Mouse (Mus musculus) kidney, embryonic 16.5 days (tissue): ENCODE results near the gene Sdk2. TPM values are rescaled to one million over a fixed set of nuclear protein-coding genes. Genes with fewer than 3 reads are reported as not detected.

Experiments
- ATAC-seq: fragments of 200-750 bp; cut with Nextera tagmentation; 2 replicates; pipeline ENCODE4 v1.8.0; 2017; ENCODE audit warnings: moderate TSS enrichment; ENCODE audit not compliant: low FRiP score, low TSS enrichment
- H3K27ac ChIP-seq: fragments of 300-500 bp; sonication (generic); 2 replicates; pipeline ENCODE4 v1.5.1; 2014; ENCODE audit warnings: low read length
- H3K27me3 ChIP-seq: fragments of 300-500 bp; sonication (generic); 2 replicates; pipeline ENCODE4 v1.6.1; 2014; ENCODE audit warnings: low read length, control low read depth, mixed read lengths; ENCODE audit not compliant: insufficient read depth
- H3K36me3 ChIP-seq: fragments of 300-500 bp; sonication (generic); 2 replicates; pipeline ENCODE4 v1.6.1; 2014; ENCODE audit warnings: low read length, control low read depth, mixed read lengths; ENCODE audit not compliant: insufficient read depth
- H3K4me1 ChIP-seq: fragments of 300-500 bp; sonication (generic); 2 replicates; pipeline ENCODE4 v1.6.1; 2014; ENCODE audit warnings: low read length, control low read depth, mixed read lengths; ENCODE audit not compliant: insufficient read depth
- H3K4me2 ChIP-seq: fragments of 300-500 bp; sonication (generic); replicated peaks from 2 replicates; pipeline ENCODE4 v1.6.1; 2014; ENCODE audit warnings: low read depth, low read length
- H3K4me3 ChIP-seq: fragments of 300-500 bp; sonication (generic); 2 replicates; pipeline ENCODE4 v1.5.1; 2014; ENCODE audit warnings: mild to moderate bottlenecking, low read length
- H3K9ac ChIP-seq: fragments of 300-500 bp; sonication (generic); replicated peaks from 2 replicates; pipeline ENCODE4 v1.6.1; 2014; ENCODE audit warnings: low read length
- H3K9me3 ChIP-seq: fragments of 300-500 bp; sonication (generic); 2 replicates; pipeline ENCODE4 v1.6.1; 2016; ENCODE audit warnings: low read length, control low read depth
- WGBS: fragments of 180-500 bp; shearing (Covaris S2); extraction: QIAGEN DNeasy Blood & Tissue Kit; methylation state at CpG from one replicate; pipeline ENCODE4 v1.1.7; 2014; 5-methylcytosine and 5-hydroxymethylcytosine counted together
- polyA plus RNA-seq: library from polyadenylated mRNA; unstranded; fragments of >200 nt; fragmentation: Nextera tagmentation; extraction: Ambion mirVana; gene quantifications from 2 replicates; pipeline ENCODE4 v1.2.1, GENCODE M21; 2015

The Sdk2 gene
- polyA plus RNA-seq, 1 experiment from 2014 or later, result 2.8 TPM

GRCm38 (mm10) chr11:113749749-113750351 is 317.0 kb downstream of the Sdk2 start:
- peak overlapping the region; percentile 84 for H3K4me3 ChIP-seq
- no peaks in the 10 kb centered on the region for H3K36me3 ChIP-seq
- H3K27ac ChIP-seq, result peak overlapping the region; percentile 94
- 1% methylated on average over 9 of the region's 9 CpGs for WGBS
- H3K9me3 ChIP-seq, result no peaks in the 10 kb centered on the region
- H3K4me2 ChIP-seq, result peak overlapping the region; percentile 82
- no peak for ATAC-seq
- no peaks in the 10 kb centered on the region for H3K27me3 ChIP-seq
- peaks cover 43% of the 10 kb centered on the region for H3K4me1 ChIP-seq
- H3K9ac ChIP-seq, result peak overlapping the region; percentile 84

GRCm38 (mm10) chr11:113748797-113749521 is 317.9 kb downstream of the Sdk2 start:
- ATAC-seq, result no peak
- no peaks in the 10 kb centered on the region for H3K27me3 ChIP-seq
- 4% methylated on average over 21 of the region's 21 CpGs for WGBS
- no peaks in the 10 kb centered on the region for H3K9me3 ChIP-seq
- peaks cover 43% of the 10 kb centered on the region for H3K4me1 ChIP-seq
- peak overlapping the region; percentile 84 for H3K9ac ChIP-seq
- peak overlapping the region; percentile 94 for H3K27ac ChIP-seq
- H3K4me3 ChIP-seq, result peak overlapping the region; percentile 84
- H3K36me3 ChIP-seq, result no peaks in the 10 kb centered on the region
- H3K4me2 ChIP-seq, result peak overlapping the region; percentile 82

GRCm38 (mm10) chr11:113747725-113748380 is 319.0 kb downstream of the Sdk2 start:
- Histone ChIP-seq H3K9ac (peak overlapping the region; percentile 17), H3K27me3 (no peaks in the 10 kb centered on the region), H3K4me1 (peaks cover 43% of the 10 kb centered on the region), H3K9me3 (peaks cover 7% of the 10 kb centered on the region; the same call in 1 of the 2 replicates), H3K27ac (peak overlapping the region; percentile 94), H3K4me2 (peak overlapping the region; percentile 82), H3K4me3 (peak overlapping the region; percentile 4; the same call in 1 of the 2 replicates), H3K36me3 (peaks cover 9% of the 10 kb centered on the region)
- ATAC-seq, result no peak
- WGBS, result 78% methylated on average over 11 of the region's 11 CpGs

GRCm38 (mm10) chr11:113747056-113747455 is 319.8 kb downstream of the Sdk2 start:
- Histone ChIP-seq H3K36me3 (peaks cover 15% of the 10 kb centered on the region), H3K4me1 (peaks cover 37% of the 10 kb centered on the region), H3K4me2 (peak overlapping the region; percentile 82), H3K27me3 (no peaks in the 10 kb centered on the region), H3K27ac (peak overlapping the region; percentile 39), H3K9ac (peak overlapping the region; percentile 17; the same call in 1 of the 2 replicates), H3K9me3 (peaks cover 7% of the 10 kb centered on the region; the same call in 1 of the 2 replicates), H3K4me3 (peak overlapping the region; percentile 3; the same call in 1 of the 2 replicates)
- ATAC-seq, result no peak
- WGBS, result 20% methylated on average over 16 of the region's 16 CpGs

- Histone ChIP-seq H3K27ac (no peak overlapping the region), H3K9me3 (peaks cover 7% of the 10 kb centered on the region; the same call in 1 of the 2 replicates), H3K4me1 (peaks cover 36% of the 10 kb centered on the region), H3K4me2 (no peak overlapping the region), H3K36me3 (peaks cover 15% of the 10 kb centered on the region), H3K4me3 (no peak overlapping the region), H3K9ac (no peak overlapping the region), H3K27me3 (no peaks in the 10 kb centered on the region)
- 67% methylated on average over 4 of the region's 4 CpGs for WGBS
- ATAC-seq, result no peak
Observed at GRCm38 (mm10) chr11:113745961-113746360, 320.9 kb downstream of the Sdk2 start.

- Histone ChIP-seq H3K9me3 (peaks cover 7% of the 10 kb centered on the region; the same call in 1 of the 2 replicates), H3K4me1 (peaks cover 30% of the 10 kb centered on the region), H3K36me3 (peaks cover 18% of the 10 kb centered on the region), H3K4me3 (no peak overlapping the region), H3K4me2 (no peak overlapping the region), H3K27ac (no peak overlapping the region), H3K27me3 (no peaks in the 10 kb centered on the region), H3K9ac (no peak overlapping the region)
- WGBS, result 100% methylated on average over 1 of the region's 1 CpGs
- no peak for ATAC-seq
Observed at GRCm38 (mm10) chr11:113742998-113743397, 323.8 kb downstream of the Sdk2 start.

- Histone ChIP-seq H3K27ac (peak overlapping the region; percentile 48; the same call in 1 of the 2 replicates), H3K4me2 (no peak overlapping the region), H3K27me3 (no peaks in the 10 kb centered on the region), H3K9me3 (peaks cover 7% of the 10 kb centered on the region; the same call in 1 of the 2 replicates), H3K4me1 (peaks cover 43% of the 10 kb centered on the region), H3K36me3 (peaks cover 18% of the 10 kb centered on the region), H3K4me3 (no peak overlapping the region), H3K9ac (no peak overlapping the region)
- ATAC-seq, result no peak
- 73% methylated on average over 7 of the region's 7 CpGs for WGBS
Observed at GRCm38 (mm10) chr11:113740100-113740499, 326.7 kb downstream of the Sdk2 start.

GRCm38 (mm10) chr11:113739213-113739612 is 327.6 kb downstream of the Sdk2 start:
- Histone ChIP-seq H3K4me2 (no peak overlapping the region), H3K4me1 (peaks cover 52% of the 10 kb centered on the region), H3K9ac (no peak overlapping the region), H3K9me3 (peaks cover 7% of the 10 kb centered on the region; the same call in 1 of the 2 replicates), H3K36me3 (peaks cover 18% of the 10 kb centered on the region), H3K27ac (peak overlapping the region; percentile 48; the same call in 1 of the 2 replicates), H3K4me3 (no peak overlapping the region), H3K27me3 (no peaks in the 10 kb centered on the region)
- WGBS, result 51% methylated on average over 8 of the region's 8 CpGs
- ATAC-seq, result no peak

GRCm38 (mm10) chr11:113737912-113738311 is 328.9 kb downstream of the Sdk2 start:
- no peak overlapping the region for H3K4me3 ChIP-seq
- WGBS, result 84% methylated on average over 8 of the region's 8 CpGs
- peaks cover under 1% of the 10 kb centered on the region; the same call in 1 of the 2 replicates for H3K9me3 ChIP-seq
- H3K4me2 ChIP-seq, result no peak overlapping the region
- no peak for ATAC-seq
- H3K9ac ChIP-seq, result no peak overlapping the region
- H3K4me1 ChIP-seq, result peaks cover 65% of the 10 kb centered on the region
- H3K27ac ChIP-seq, result no peak overlapping the region
- peaks cover 10% of the 10 kb centered on the region for H3K36me3 ChIP-seq
- no peaks in the 10 kb centered on the region for H3K27me3 ChIP-seq
